8 mouse cellular contexts compared by ENCODE assay signal in the genomic region with DNA sequence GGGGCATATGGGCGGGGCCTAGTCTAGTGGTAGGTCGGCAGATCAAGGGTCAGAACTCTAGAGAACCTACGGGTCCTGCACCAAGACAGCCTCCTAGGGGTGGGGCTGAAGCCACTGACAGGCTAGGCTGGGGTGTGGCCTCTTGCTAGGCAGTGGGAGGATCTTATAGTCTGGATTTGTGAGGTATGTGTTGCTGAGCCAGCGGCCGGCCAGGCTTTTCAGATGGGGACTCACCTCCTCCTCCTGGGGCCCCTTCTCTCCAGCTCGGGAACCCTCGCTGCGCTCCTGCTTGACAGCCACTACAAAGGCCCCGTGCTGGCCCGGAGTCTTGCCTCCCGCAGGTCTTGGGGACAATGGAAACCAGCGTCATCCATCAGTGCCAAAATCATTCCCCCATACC. TPM values are rescaled to one million over a fixed set of nuclear protein-coding genes. Genes with fewer than 3 reads are reported as not detected.
DNase-seq lines count a peak whose midpoint lies in the region; ATAC-seq and TF ChIP-seq lines count a peak whose summit lies in the region.

No protein-coding gene starts in this region.

- H3K4me1 ChIP-seq in hindbrain, embryonic 13.5 days (replicated peaks), result peaks cover 24% of the 10 kb centered on the region
- peaks cover 17% of the 10 kb centered on the region; the same call in 1 of the 2 replicates for H3K4me1 ChIP-seq in liver, adult 2 months (ENCODE audit: control insufficient read depth, insufficient read depth, low read length)
- peaks cover 26% of the 10 kb centered on the region for H3K4me1 ChIP-seq in neural tube, embryonic 12.5 days

- H3K36me3 ChIP-seq in hindbrain, embryonic 13.5 days, result no peaks in the 10 kb centered on the region
- no peaks in the 10 kb centered on the region; the same call in 1 of the 2 replicates for H3K36me3 ChIP-seq in liver, adult 2 months (ENCODE audit: control insufficient read depth, insufficient read depth, low read length)
- H3K36me3 ChIP-seq in neural tube, embryonic 12.5 days, result peaks cover 15% of the 10 kb centered on the region; the same call in 1 of the 2 replicates

- H3K79me2 ChIP-seq in liver, adult 2 months (ENCODE audit: control insufficient read depth, insufficient read depth, low read length), result no peaks in the 10 kb centered on the region

- TF ChIP-seq CTCF in left cerebral cortex, adult 2 months (IDR thresholded peaks at IDR 0.05), result no peak
- no peak for TF ChIP-seq CTCF in liver, adult 2 months (IDR thresholded peaks at IDR 0.05; ENCODE audit: low read depth, low read length)

- H3K4me2 ChIP-seq in hindbrain, embryonic 13.5 days, result peak overlapping the region; percentile 93
- H3K4me2 ChIP-seq in neural tube, embryonic 12.5 days (replicated peaks), result peak overlapping the region; percentile 94

- H3K9me3 ChIP-seq in hindbrain, embryonic 13.5 days, result no peaks in the 10 kb centered on the region
- H3K9me3 ChIP-seq in neural tube, embryonic 12.5 days, result no peaks in the 10 kb centered on the region

- 2% methylated on average over 12 of the region's 12 CpGs for WGBS in hindbrain, embryonic 13.5 days
- 41% methylated on average over 12 of the region's 12 CpGs for WGBS in liver, adult 2 months
- WGBS in neural tube, embryonic 12.5 days, result 2% methylated on average over 12 of the region's 12 CpGs

- peaks cover 49% of the 10 kb centered on the region for H3K27me3 ChIP-seq in hindbrain, embryonic 13.5 days
- H3K27me3 ChIP-seq in liver, adult 2 months (ENCODE audit: control insufficient read depth, insufficient read depth, low read length), result no peaks in the 10 kb centered on the region
- peaks cover 34% of the 10 kb centered on the region for H3K27me3 ChIP-seq in neural tube, embryonic 12.5 days (replicated peaks)

- H3K9ac ChIP-seq in hindbrain, embryonic 13.5 days, result peak overlapping the region; percentile 80; the same call in 1 of the 2 replicates
- H3K9ac ChIP-seq in liver, adult 2 months (ENCODE audit: low read depth, low read length), result peak overlapping the region; percentile 93; the same call in 1 of the 2 replicates
- peak overlapping the region; percentile 74; the same call in 1 of the 2 replicates for H3K9ac ChIP-seq in neural tube, embryonic 12.5 days

- ATAC-seq in common myeloid progenitor, adult 5-6 weeks (replicated peaks; ENCODE audit: low read depth, poor library complexity, severe bottlenecking), result peak; percentile 26
- ATAC-seq in hindbrain, embryonic 13.5 days (ENCODE audit: low FRiP score), result no peak
- ATAC-seq in neural tube, embryonic 12.5 days (ENCODE audit: low FRiP score, low read depth), result no peak

- DNase-seq in left cerebral cortex, adult 2 months (ENCODE audit: extremely low spot score in 1 of 2, low spot score in 2 of 2), result no peak
- no peak for DNase-seq in left cerebral cortex, postnatal 4 days
- DNase-seq in liver, adult 2 months (ENCODE audit: extremely low read depth, low read depth, low spot score), result no peak
- DNase-seq in urinary bladder, postnatal 25 days (ENCODE audit: low spot score), result no peak
- DNase-seq in layer of hippocampus, postnatal 25 days (ENCODE audit: extremely low spot score in 1 of 2, low spot score in 1 of 2), result no peak

- TF ChIP-seq POLR2A in liver, adult 2 months (IDR thresholded peaks at IDR 0.05; ENCODE audit: extremely low read depth, insufficient read depth, low read length), result no peak

- H3K4me3 ChIP-seq in left cerebral cortex, adult 2 months, result peak overlapping the region; percentile 62
- peak overlapping the region; percentile 73 for H3K4me3 ChIP-seq in hindbrain, embryonic 13.5 days
- no peak overlapping the region for H3K4me3 ChIP-seq in liver, adult 2 months (ENCODE audit: insufficient read depth, low read depth, low read length)
- H3K4me3 ChIP-seq in neural tube, embryonic 12.5 days, result peak overlapping the region; percentile 76; the same call in 1 of the 2 replicates

- intact Hi-C loops in left cerebral cortex, adult 2 months (cut with DNase I), result no loop called here
- intact Hi-C loops in left cerebral cortex, postnatal 4 days (cut with DNase I), result loop anchor here (10.0 kb wide), 1 partner anchor 154 kb away; no protein-coding TSS in a partner anchor

- H3K27ac ChIP-seq in left cerebral cortex, adult 2 months, result no peak overlapping the region
- no peak overlapping the region for H3K27ac ChIP-seq in hindbrain, embryonic 13.5 days
- no peak overlapping the region for H3K27ac ChIP-seq in liver, adult 2 months (replicated peaks; ENCODE audit: insufficient read depth, low read depth, low read length)
- H3K27ac ChIP-seq in neural tube, embryonic 12.5 days, result no peak overlapping the region

RNA-seq across cellular contexts. Expression of gene Hmg20b, which starts 1.1 kb away (rescaled TPM):
- total RNA-seq in left cerebral cortex, adult 2 months (2021), result 10 to 100 TPM; 27.3 to 29.5 TPM
- total RNA-seq in left cerebral cortex, postnatal 4 days (2021), result 10 to 100 TPM; 23.5 to 26.8 TPM
- total RNA-seq in common myeloid progenitor, adult 5-6 weeks (2017), result 33.2 and 35.5 TPM in 2 replicates
- 47.3 and 50.4 TPM in 2 replicates for polyA plus RNA-seq in hindbrain, embryonic 13.5 days (2015; fragmentation: Nextera tagmentation; extraction: Ambion mirVana)
- total RNA-seq in liver, adult 2 months (2014; rRNA removed), result 9.9 and 10.8 TPM in 2 replicates
- polyA plus RNA-seq in liver, adult 2 months (2012; rRNA removed), result 48.1 and 54.0 TPM in 2 replicates
- 95.6 TPM in 2 replicates for polyA plus RNA-seq in neural tube, embryonic 12.5 days (2016; fragmentation: Nextera tagmentation; extraction: Ambion mirVana)
- total RNA-seq in layer of hippocampus, postnatal 25 days (2021), result 10 to 100 TPM; 31.3 to 31.6 TPM

RNA-seq across cellular contexts. Expression of gene Gipc3, which starts 6.1 kb away (rescaled TPM):
- total RNA-seq in left cerebral cortex, adult 2 months (2021), result 1 to 10 TPM; 1.7 to 2.1 TPM
- total RNA-seq in left cerebral cortex, postnatal 4 days (2021), result under 1 TPM; 0.12 to 0.28 TPM
- not detected in 2 replicates for total RNA-seq in common myeloid progenitor, adult 5-6 weeks (2017)
- polyA plus RNA-seq in hindbrain, embryonic 13.5 days (2015; fragmentation: Nextera tagmentation; extraction: Ambion mirVana), result not detected in 2 replicates
- total RNA-seq in liver, adult 2 months (2014; rRNA removed), result under 0.01 and 0.27 TPM in 2 replicates
- polyA plus RNA-seq in liver, adult 2 months (2012; rRNA removed), result 0.51 and 0.57 TPM in 2 replicates
- polyA plus RNA-seq in neural tube, embryonic 12.5 days (2016; fragmentation: Nextera tagmentation; extraction: Ambion mirVana), result not detected in 2 replicates
- 1 to 10 TPM; 1.6 to 1.9 TPM for total RNA-seq in layer of hippocampus, postnatal 25 days (2021)

RNA-seq across cellular contexts. Expression of gene Mfsd12, which starts 8.1 kb away (rescaled TPM):
- total RNA-seq in left cerebral cortex, adult 2 months (2021), result 10 to 100 TPM; 38.2 to 40.2 TPM
- total RNA-seq in left cerebral cortex, postnatal 4 days (2021), result 10 to 100 TPM; 29.6 to 29.7 TPM
- total RNA-seq in common myeloid progenitor, adult 5-6 weeks (2017), result 8.7 and 17.4 TPM in 2 replicates
- 11.9 and 12.4 TPM in 2 replicates for polyA plus RNA-seq in hindbrain, embryonic 13.5 days (2015; fragmentation: Nextera tagmentation; extraction: Ambion mirVana)
- total RNA-seq in liver, adult 2 months (2014; rRNA removed), result 5.3 and 7.4 TPM in 2 replicates
- 12.8 and 13.4 TPM in 2 replicates for polyA plus RNA-seq in liver, adult 2 months (2012; rRNA removed)
- 16.0 and 16.8 TPM in 2 replicates for polyA plus RNA-seq in neural tube, embryonic 12.5 days (2016; fragmentation: Nextera tagmentation; extraction: Ambion mirVana)
- 10 to 100 TPM; 46.6 to 50.7 TPM for total RNA-seq in layer of hippocampus, postnatal 25 days (2021)

RNA-seq across cellular contexts. Expression of gene 4930404N11Rik, which starts 16.5 kb away (rescaled TPM):
- 1 to 10 TPM in 1 of 2 experiments, under 1 TPM in 1; 1.00 to 1.3 TPM for total RNA-seq in left cerebral cortex, adult 2 months (2021)
- 1 to 10 TPM; 1.3 to 1.4 TPM for total RNA-seq in left cerebral cortex, postnatal 4 days (2021)
- total RNA-seq in common myeloid progenitor, adult 5-6 weeks (2017), result 0.23 TPM in 1 of 2 replicates, not detected in the other
- 1.0 and 1.1 TPM in 2 replicates for polyA plus RNA-seq in hindbrain, embryonic 13.5 days (2015; fragmentation: Nextera tagmentation; extraction: Ambion mirVana)
- 0.47 TPM in 1 of 2 replicates, not detected in the other for total RNA-seq in liver, adult 2 months (2014; rRNA removed)
- polyA plus RNA-seq in liver, adult 2 months (2012; rRNA removed), result 0.12 and 0.37 TPM in 2 replicates
- polyA plus RNA-seq in neural tube, embryonic 12.5 days (2016; fragmentation: Nextera tagmentation; extraction: Ambion mirVana), result 0.80 and 1.1 TPM in 2 replicates
- 1 to 10 TPM; 1.1 to 1.2 TPM for total RNA-seq in layer of hippocampus, postnatal 25 days (2021)

RNA-seq across cellular contexts. Expression of gene Tbxa2r, which starts 20.6 kb away (rescaled TPM):
- total RNA-seq in left cerebral cortex, adult 2 months (2021), result under 1 TPM; 0.70 to 0.82 TPM
- total RNA-seq in left cerebral cortex, postnatal 4 days (2021), result 1 to 10 TPM; 1.6 to 2.0 TPM
- 3.4 and 4.2 TPM in 2 replicates for total RNA-seq in common myeloid progenitor, adult 5-6 weeks (2017)
- polyA plus RNA-seq in hindbrain, embryonic 13.5 days (2015; fragmentation: Nextera tagmentation; extraction: Ambion mirVana), result 4.6 and 5.6 TPM in 2 replicates
- 0.37 and 0.81 TPM in 2 replicates for total RNA-seq in liver, adult 2 months (2014; rRNA removed)
- 3.8 and 4.0 TPM in 2 replicates for polyA plus RNA-seq in liver, adult 2 months (2012; rRNA removed)
- polyA plus RNA-seq in neural tube, embryonic 12.5 days (2016; fragmentation: Nextera tagmentation; extraction: Ambion mirVana), result 3.8 and 4.7 TPM in 2 replicates
- total RNA-seq in layer of hippocampus, postnatal 25 days (2021), result 1 to 10 TPM; 1.1 to 1.5 TPM
